Mouse (Mus musculus): ENCODE results near the gene Stxbp5.
A peak's percentile ranks its signal among the peaks of the same experiment; 100 is the strongest.

Stxbp5 gene

DNA sequence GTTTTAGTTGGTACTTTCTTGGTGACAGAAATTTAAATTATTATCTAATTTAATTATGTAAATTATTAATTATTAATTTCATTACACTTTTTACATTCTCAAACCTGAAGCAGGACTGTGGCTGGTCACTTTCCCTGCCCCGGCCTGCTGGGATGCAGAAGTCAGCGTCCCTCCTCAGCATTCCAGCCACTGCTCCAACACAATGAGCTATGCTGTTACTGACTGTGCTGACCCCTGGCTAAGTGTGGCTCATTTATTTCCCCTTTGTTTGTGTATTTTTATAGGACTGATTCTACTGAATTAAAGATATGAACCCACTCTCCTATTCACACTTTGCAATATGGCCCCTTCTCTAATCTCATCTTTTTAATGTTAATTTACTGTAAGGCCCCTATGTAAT, 43.0 kb downstream of the Stxbp5 start:
- no peak for DNase-seq

GRCm38 (mm10) chr10:9856792-9857191, 44.1 kb downstream of the Stxbp5 start:
- DNase-seq, result no peak

GRCm38 (mm10) chr10:9846408-9846807, 54.5 kb downstream of the Stxbp5 start:
- DNase-seq, result no peak

- DNase-seq, result no peak
Measured at GRCm38 (mm10) chr10:9839408-9839807, 61.5 kb downstream of the Stxbp5 start.

- no peak for DNase-seq
Measured at GRCm38 (mm10) chr10:9834986-9835385, 65.9 kb downstream of the Stxbp5 start.

GRCm38 (mm10) chr10:9832937-9833336, 67.9 kb downstream of the Stxbp5 start:
- DNase-seq, result no peak

GRCm38 (mm10) chr10:9829744-9830143, 71.1 kb downstream of the Stxbp5 start:
- DNase-seq, result no peak

DNA sequence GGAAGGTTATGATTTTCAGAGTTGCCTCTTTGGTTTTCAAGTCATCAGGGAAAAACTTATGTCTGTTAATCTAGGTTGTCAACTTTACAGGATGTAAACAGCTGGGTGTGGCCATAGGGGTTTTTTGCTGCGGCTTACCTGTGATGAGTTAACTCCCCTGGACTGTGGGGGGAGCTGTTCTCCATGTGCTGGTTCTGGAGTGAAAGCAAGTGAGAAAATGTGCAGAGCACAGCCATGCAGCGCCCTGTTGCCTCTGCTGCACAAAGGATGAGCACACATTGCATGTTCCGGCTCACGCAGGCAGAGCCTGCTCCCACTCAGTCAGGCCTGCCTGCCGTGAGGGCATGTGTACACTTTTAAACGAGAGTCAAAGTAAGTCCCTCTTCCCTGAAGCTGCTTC, 79.6 kb downstream of the Stxbp5 start:
- peak in 1 of 2 experiments; percentile 24 for DNase-seq

- no peak for DNase-seq
Measured at GRCm38 (mm10) chr10:9818574-9818973, 82.3 kb downstream of the Stxbp5 start.

- no peak for DNase-seq
Measured at GRCm38 (mm10) chr10:9813926-9814325, 87.0 kb downstream of the Stxbp5 start.

DNA sequence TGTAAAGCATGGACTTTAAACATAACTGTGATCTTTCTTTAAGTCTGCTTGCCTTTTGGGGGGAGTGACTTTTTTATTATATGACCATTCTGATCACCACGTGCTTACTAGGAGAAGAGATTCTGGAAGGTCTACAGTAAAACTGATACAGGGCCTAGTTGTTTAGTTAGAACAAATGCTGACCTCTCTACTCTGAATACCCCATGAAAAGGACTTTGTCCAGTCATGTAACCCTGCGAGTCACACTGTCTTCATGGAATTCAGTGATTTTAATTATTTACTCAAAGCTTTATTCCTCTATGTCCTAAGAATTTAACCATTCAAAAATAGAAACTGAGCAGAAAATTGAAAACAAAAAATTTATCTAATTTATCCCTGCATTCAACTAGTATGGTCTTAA, 93.3 kb downstream of the Stxbp5 start:
- DNase-seq, result no peak

GRCm38 (mm10) chr10:9805341-9805740, 95.5 kb downstream of the Stxbp5 start:
- no peak for DNase-seq

- no peak for DNase-seq
Measured at GRCm38 (mm10) chr10:9803126-9803525, 97.8 kb downstream of the Stxbp5 start.

GRCm38 (mm10) chr10:9801571-9801970, 99.3 kb downstream of the Stxbp5 start:
- no peak for DNase-seq

DNA sequence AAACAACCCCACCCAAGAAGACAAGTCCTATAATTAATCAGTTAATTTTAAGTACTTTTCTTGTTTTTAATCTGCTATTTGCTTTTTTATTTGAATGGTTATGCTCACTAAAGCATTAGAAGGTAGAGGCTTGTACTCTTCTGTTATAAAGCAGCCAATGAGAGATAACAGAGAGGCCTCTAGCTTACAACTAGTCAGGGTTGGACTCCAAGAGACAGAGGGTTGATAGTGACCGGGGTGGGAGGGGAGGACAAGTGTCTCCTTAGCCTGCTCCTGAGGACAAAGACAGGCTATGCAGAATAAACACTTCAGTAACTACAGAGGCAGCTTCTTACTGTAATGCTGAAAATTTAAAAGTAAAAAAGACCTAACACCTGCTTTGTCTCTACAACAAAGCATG, 101.8 kb downstream of the Stxbp5 start:
- no peak for DNase-seq

- peak in 1 of 2 experiments; percentile 22 for DNase-seq
Measured at GRCm38 (mm10) chr10:9796429-9796828, 104.5 kb downstream of the Stxbp5 start.

- DNase-seq, result no peak
Measured at GRCm38 (mm10) chr10:9794429-9794828, 106.5 kb downstream of the Stxbp5 start.

DNA sequence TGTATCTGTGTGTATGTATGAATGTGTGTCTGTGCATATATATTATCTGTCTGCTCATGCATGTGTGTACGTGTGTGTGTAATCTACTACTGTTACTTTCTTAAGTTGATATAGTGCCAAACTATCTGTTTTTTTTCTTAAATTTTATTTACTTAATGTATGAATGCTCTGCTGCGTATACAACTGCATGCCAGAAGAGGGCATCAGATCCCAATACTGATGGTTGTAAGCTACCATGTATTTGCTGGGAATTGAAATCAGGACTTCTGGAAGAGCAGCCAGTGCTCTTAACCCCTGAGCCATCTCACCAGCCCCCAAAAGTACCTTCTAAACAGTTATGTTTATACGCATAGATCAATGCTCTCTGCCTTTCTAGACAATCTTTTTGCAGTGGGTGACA, 109.9 kb downstream of the Stxbp5 start:
- DNase-seq, result no peak

GRCm38 (mm10) chr10:9786461-9786860, 114.4 kb downstream of the Stxbp5 start:
- DNase-seq, result no peak

- no peak for DNase-seq
Measured at GRCm38 (mm10) chr10:9785651-9786050, 115.2 kb downstream of the Stxbp5 start.

GRCm38 (mm10) chr10:9779864-9780263, 121.0 kb downstream of the Stxbp5 start:
- no peak for DNase-seq

- DNase-seq, result no peak
Measured at GRCm38 (mm10) chr10:9770261-9770660, 130.6 kb downstream of the Stxbp5 start.

DNA sequence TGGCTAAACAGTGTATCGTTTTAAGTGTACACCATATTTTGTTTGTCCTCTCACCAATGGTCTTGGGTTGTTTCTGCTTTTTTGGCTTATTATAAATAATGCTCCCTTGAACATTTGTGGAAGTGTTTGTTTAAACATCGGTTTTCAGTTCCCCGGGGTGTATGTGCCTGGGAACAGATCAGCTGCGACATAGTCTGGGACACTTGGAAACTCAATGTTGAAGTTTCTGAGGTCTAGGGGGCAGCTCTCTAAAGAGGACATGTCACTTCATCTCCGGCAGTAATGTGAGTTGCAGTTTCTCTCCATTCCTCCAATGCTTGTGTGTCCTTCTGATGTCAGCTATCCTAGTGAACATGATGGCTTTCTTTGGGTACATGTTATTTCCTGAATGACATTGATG, 137.0 kb downstream of the Stxbp5 start:
- DNase-seq, result no peak

GRCm38 (mm10) chr10:9760264-9760663, 140.6 kb downstream of the Stxbp5 start:
- no peak for DNase-seq

DNA sequence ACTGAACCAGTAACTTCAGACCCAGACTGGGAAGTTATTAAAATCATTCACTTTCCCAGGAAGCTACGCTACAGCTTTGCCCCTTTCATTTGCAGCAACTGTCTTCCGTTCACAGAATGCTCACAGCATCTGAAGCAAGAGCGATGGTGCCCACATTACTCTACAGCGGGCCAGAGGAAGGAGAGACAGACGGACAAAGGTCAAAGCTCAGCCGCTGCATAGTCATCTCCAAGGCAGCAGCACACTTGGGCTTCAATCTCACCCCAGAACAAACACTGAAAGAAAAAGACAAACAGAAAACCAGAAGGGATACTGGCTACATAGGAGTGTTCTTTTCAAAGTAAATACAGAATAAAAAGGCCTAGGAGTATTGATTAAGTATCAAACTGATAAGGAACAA, 144.3 kb downstream of the Stxbp5 start:
- no peak for DNase-seq
